Comparison of ENCODE assay signal across 14 mouse cellular contexts in genomic region chr4:123427271-123427899, GRCm38 (mm10).
A peak's percentile ranks its signal among the peaks of the same experiment; 100 is the strongest.
DNase-seq lines count a peak whose midpoint lies in the region; ATAC-seq and TF ChIP-seq lines count a peak whose summit lies in the region.
"Had no signal": no experiment of that assay in that cellular context is flagged by ENCODE, and none has a peak within 500 bp of the region (broad histone marks: within the 10 kb centered on the region; RNA-seq: fewer than 3 reads in every experiment).

No protein-coding gene starts in this region.

- H3K4me2 ChIP-seq in kidney, embryonic 16.5 days (replicated peaks; ENCODE audit: low read depth, low read length): no peak overlapping the region
- no peak overlapping the region for H3K4me2 ChIP-seq in lung, postnatal 0 days (replicated peaks; ENCODE audit: low read depth, low read length)
- H3K4me2 ChIP-seq in stomach, embryonic 16.5 days (ENCODE audit: low read depth, low read length): no peak overlapping the region

- peak; percentile 39; the same call in 1 of the 2 replicates for ATAC-seq in kidney, embryonic 16.5 days (ENCODE audit: low FRiP score, low TSS enrichment)
- ATAC-seq in lung, postnatal 0 days: no peak
- ATAC-seq in stomach, embryonic 16.5 days (ENCODE audit: insufficient read depth, low FRiP score): no peak
- ATAC-seq: inflammation-experienced regulatory T-cells, adult 6 months; midbrain, embryonic 16.5 days had no signal

- peak; percentile 39; the same call in 1 of the 2 replicates for TF ChIP-seq EP300 in lung, postnatal 0 days (IDR thresholded peaks at IDR 0.05)

- H3K4me3 ChIP-seq in gastrocnemius, adult 2 months: peak overlapping the region; percentile 7; the same call in 1 of the 2 replicates
- no peak overlapping the region for H3K4me3 ChIP-seq in kidney, embryonic 16.5 days (ENCODE audit: low read length)
- H3K4me3 ChIP-seq in lung, postnatal 0 days (ENCODE audit: low read depth, low read length): no peak overlapping the region
- H3K4me3 ChIP-seq in stomach, embryonic 16.5 days (replicated peaks; ENCODE audit: low read length): no peak overlapping the region
- H3K4me3 ChIP-seq: erythroblast, embryonic 14.5 days had no signal

- TF ChIP-seq CTCF in gastrocnemius, adult 2 months (IDR thresholded peaks at IDR 0.05): no peak
- TF ChIP-seq CTCF in lung, postnatal 0 days (IDR thresholded peaks at IDR 0.05): no peak

- no peaks in the 10 kb centered on the region for H3K9me3 ChIP-seq in kidney, embryonic 16.5 days (ENCODE audit: low read length)
- H3K9me3 ChIP-seq in lung, postnatal 0 days (ENCODE audit: low read length): no peaks in the 10 kb centered on the region
- no peaks in the 10 kb centered on the region for H3K9me3 ChIP-seq in stomach, embryonic 16.5 days (replicated peaks; ENCODE audit: control insufficient read depth, low read length)

- WGBS in kidney, embryonic 16.5 days: 73% methylated on average over 9 of the region's 9 CpGs
- 66% methylated on average over 9 of the region's 9 CpGs for WGBS in lung, postnatal 0 days
- 73% methylated on average over 9 of the region's 9 CpGs for WGBS in stomach, embryonic 16.5 days

- H3K27ac ChIP-seq in gastrocnemius, adult 2 months: peak overlapping the region; percentile 84
- peak overlapping the region; percentile 55; the same call in 1 of the 2 replicates for H3K27ac ChIP-seq in kidney, embryonic 16.5 days (ENCODE audit: low read length)
- H3K27ac ChIP-seq in lung, postnatal 0 days (ENCODE audit: low read length): peak overlapping the region; percentile 47
- H3K27ac ChIP-seq in stomach, embryonic 16.5 days (ENCODE audit: low read length): 0 out of 2 replicates have a peak overlapping the region, but pooled peaks have one; percentile 25

- no peak overlapping the region; the same call in 1 of the 2 replicates for H3K9ac ChIP-seq in kidney, embryonic 16.5 days (replicated peaks; ENCODE audit: low read length)
- H3K9ac ChIP-seq in lung, postnatal 0 days (replicated peaks; ENCODE audit: low read depth): no peak overlapping the region
- no peak overlapping the region for H3K9ac ChIP-seq in stomach, embryonic 16.5 days (ENCODE audit: low read length)

- intact Hi-C loops in gastrocnemius, adult 2 months (cut with DNase I): no loop called here

- H3K4me1 ChIP-seq in kidney, embryonic 16.5 days (ENCODE audit: insufficient read depth, low read length): peaks cover 24% of the 10 kb centered on the region
- peaks cover 40% of the 10 kb centered on the region; the same call in 1 of the 2 replicates for H3K4me1 ChIP-seq in lung, postnatal 0 days (ENCODE audit: insufficient read depth, low read depth, low read length)
- H3K4me1 ChIP-seq in stomach, embryonic 16.5 days (ENCODE audit: control insufficient read depth, insufficient read depth, low read length): peaks cover 6% of the 10 kb centered on the region

- peaks cover 21% of the 10 kb centered on the region; the same call in 1 of the 2 replicates for H3K36me3 ChIP-seq in kidney, embryonic 16.5 days (ENCODE audit: insufficient read depth, low read length)
- peaks cover 6% of the 10 kb centered on the region; the same call in 1 of the 2 replicates for H3K36me3 ChIP-seq in lung, postnatal 0 days (ENCODE audit: insufficient read depth, low read length)
- 0 out of 2 replicates have a peak, but pooled peaks cover 3% of the 10 kb centered on the region for H3K36me3 ChIP-seq in stomach, embryonic 16.5 days (ENCODE audit: control insufficient read depth, insufficient read depth, low read length)

- no peak for DNase-seq in gastrocnemius, adult 2 months
- DNase-seq in gastrocnemius, adult 18-20 months (ENCODE audit: low spot score): no peak
- no peak for DNase-seq in kidney, adult 18-20 months
- DNase-seq in lung, postnatal 0 days (ENCODE audit: low spot score): no peak
- no peak for DNase-seq in lung, postnatal 25 days (ENCODE audit: low spot score)
- no peak for DNase-seq in urinary bladder, postnatal 36 days (ENCODE audit: low spot score in 2 of 2)
- DNase-seq: cerebellum, adult 11-12 months; lung, postnatal 36 days; retina, postnatal 1 day had no signal

- no peaks in the 10 kb centered on the region for H3K27me3 ChIP-seq in kidney, embryonic 16.5 days (ENCODE audit: insufficient read depth, low read length)
- H3K27me3 ChIP-seq in lung, postnatal 0 days (replicated peaks; ENCODE audit: insufficient read depth, low read length): no peaks in the 10 kb centered on the region
- H3K27me3 ChIP-seq in stomach, embryonic 16.5 days (ENCODE audit: control insufficient read depth, insufficient read depth, low read length): no peaks in the 10 kb centered on the region

Comparison
In these comparisons a context has a peak if more than half of its experiments do, and no peak if none do; other contexts are left out.
1. H3K27ac ChIP-seq: peak in every context shown above with its lines; median percentile 84 in gastrocnemius, adult 2 months; 55 in kidney, embryonic 16.5 days; 47 in lung, postnatal 0 days; 25 in stomach, embryonic 16.5 days.